Mouse (Mus musculus) MEL (cell line): ENCODE data around the gene Nell1. TPM values are rescaled to one million over a fixed set of nuclear protein-coding genes. Genes with fewer than 3 reads are reported as not detected.

Experiments
- DNase-seq: peaks from one replicate; pipeline ENCODE4 v3.0.0; 2011; ENCODE audit warnings: low read depth, low spot score
- H3K27ac ChIP-seq: 2 replicates; pipeline ENCODE4 v1.5.1; 2012; ENCODE audit warnings: low read depth, mild to moderate bottlenecking, control low read depth, low read length, moderate library complexity; ENCODE audit not compliant: control insufficient read depth
- H3K27me3 ChIP-seq, 2 experiments: fragments of 150-350 bp in 1 of 2; sonication (generic) in 1 of 2; 2 replicates each; pipeline ENCODE4 v1.6.1; 2012; ENCODE audit warnings: low read length in 2 of 2, mild to moderate bottlenecking in 2 of 2, improper control_type of control experiment in 1 of 2, moderate library complexity in 1 of 2; ENCODE audit not compliant: insufficient read depth in 2 of 2, control insufficient read depth in 1 of 2
- H3K36me3 ChIP-seq, 2 experiments: 2 replicates each; pipeline ENCODE4 v1.6.1; 2012 to 2014; ENCODE audit warnings: low read length in 2 of 2, improper control_type of control experiment in 1 of 2, inconsistent platforms in 1 of 2, mild to moderate bottlenecking in 1 of 2; ENCODE audit not compliant: insufficient read depth in 2 of 2, control insufficient read depth in 1 of 2
- H3K4me1 ChIP-seq, 2 experiments: fragments of 150-350 bp in 1 of 2; sonication (generic) in 1 of 2; 2 replicates each; pipeline ENCODE4 v1.6.1; 2012; ENCODE audit warnings: low read length in 2 of 2, improper control_type of control experiment in 1 of 2, mild to moderate bottlenecking in 1 of 2; ENCODE audit not compliant: insufficient read depth in 2 of 2, control insufficient read depth in 1 of 2
- H3K4me3 ChIP-seq, 2 experiments: fragments of 150-350 bp in 1 of 2; sonication (generic) in 1 of 2; 2 replicates each; pipeline ENCODE4 v1.5.1; 2012; ENCODE audit warnings: low read depth in 2 of 2, low read length in 2 of 2, mild to moderate bottlenecking in 2 of 2, moderate library complexity in 2 of 2, control low read depth in 1 of 2, improper control_type of control experiment in 1 of 2; ENCODE audit not compliant: control insufficient read depth in 1 of 2, insufficient read depth in 1 of 2
- H3K79me2 ChIP-seq: 2 replicates; pipeline ENCODE4 v1.6.1; 2012; ENCODE audit warnings: mild to moderate bottlenecking, low read length, moderate library complexity; ENCODE audit not compliant: control insufficient read depth, poor library complexity, insufficient read depth
- H3K9ac ChIP-seq: 2 replicates; pipeline ENCODE4 v1.6.1; 2012; ENCODE audit warnings: low read depth, mild to moderate bottlenecking, control low read depth, low read length, moderate library complexity; ENCODE audit not compliant: control insufficient read depth, poor library complexity, severe bottlenecking
- H3K9me3 ChIP-seq: fragments of 150-350 bp; sonication (generic); replicated peaks from 2 replicates; pipeline ENCODE4 v1.6.1; 2012; ENCODE audit warnings: mild to moderate bottlenecking, low read length, improper control_type of control experiment, moderate library complexity; ENCODE audit not compliant: insufficient read depth
- CHD1 ChIP-seq: IDR thresholded peaks from 2 replicates; pipeline ENCODE4 v1.6.1; 2012; ENCODE audit warnings: low read depth, mild to moderate bottlenecking, inconsistent platforms, low read length, improper control_type of control experiment
- CHD2 ChIP-seq: IDR thresholded peaks from 2 replicates; pipeline ENCODE4 v1.6.1; 2011; ENCODE audit warnings: low read length, improper control_type of control experiment
- CTCF ChIP-seq, 3 experiments: IDR thresholded peaks in 2 of 3; conservative IDR thresholded peaks in 1 of 3; 2 replicates each; pipeline ENCODE4 v1.5.1; 2011 to 2012; ENCODE audit warnings: low read length in 3 of 3, low read depth in 2 of 3, mild to moderate bottlenecking in 2 of 3, improper control_type of control experiment in 1 of 3, inconsistent platforms in 1 of 3, mixed read lengths in 1 of 3, moderate library complexity in 1 of 3; ENCODE audit not compliant: control insufficient read depth in 1 of 3, insufficient read depth in 1 of 3, poor library complexity in 1 of 3, severe bottlenecking in 1 of 3
- ELF1 ChIP-seq: IDR thresholded peaks from 2 replicates; pipeline ENCODE4 v1.6.1; 2014; ENCODE audit warnings: low read depth, mild to moderate bottlenecking, inconsistent platforms, low read length, improper control_type of control experiment, moderate library complexity
- EP300 ChIP-seq, 2 experiments: IDR thresholded peaks; 2 replicates each; pipeline ENCODE4 v1.6.1; 2011; ENCODE audit warnings: improper control_type of control experiment in 2 of 2, low read length in 2 of 2, low read depth in 1 of 2, mild to moderate bottlenecking in 1 of 2
- GATA1 ChIP-seq: IDR thresholded peaks from 2 replicates; pipeline ENCODE4 v1.6.1; 2011; ENCODE audit warnings: low read depth, low read length, improper control_type of control experiment
- KAT2A ChIP-seq: conservative IDR thresholded peaks from 2 replicates; pipeline ENCODE4 v1.6.1; 2012; ENCODE audit warnings: low read depth, low read length, improper control_type of control experiment, inconsistent platforms
- MAFK ChIP-seq: IDR thresholded peaks from 2 replicates; pipeline ENCODE4 v1.6.1; 2011; ENCODE audit warnings: low read depth, mild to moderate bottlenecking, low read length, improper control_type of control experiment, borderline replicate concordance
- MAZ ChIP-seq: IDR thresholded peaks from 2 replicates; pipeline ENCODE4 v1.6.1; 2012; ENCODE audit warnings: low read depth, mild to moderate bottlenecking, inconsistent platforms, low read length, improper control_type of control experiment
- MYB ChIP-seq: IDR thresholded peaks from 2 replicates; pipeline ENCODE4 v1.6.1; 2011; ENCODE audit warnings: mild to moderate bottlenecking, low read depth, low read length, improper control_type of control experiment
- NELFE ChIP-seq: IDR thresholded peaks from 2 replicates; pipeline ENCODE4 v1.6.1; 2011; ENCODE audit warnings: low read depth, low read length, improper control_type of control experiment
- POLR2AphosphoS5 ChIP-seq: IDR thresholded peaks from 2 replicates; pipeline ENCODE4 v1.6.1; 2012; ENCODE audit warnings: low read depth, borderline replicate concordance, mild to moderate bottlenecking, inconsistent platforms, low read length, moderate library complexity, mixed read lengths
- RCOR1 ChIP-seq: IDR thresholded peaks from 2 replicates; pipeline ENCODE4 v1.6.1; 2012; ENCODE audit warnings: low read depth, mild to moderate bottlenecking, inconsistent platforms, low read length, improper control_type of control experiment
- TBP ChIP-seq: IDR thresholded peaks from 2 replicates; pipeline ENCODE4 v1.8.0; 2011; ENCODE audit warnings: low read depth, low read length, improper control_type of control experiment
- UBTF ChIP-seq: IDR thresholded peaks from 2 replicates; pipeline ENCODE4 v1.6.1; 2012; ENCODE audit warnings: low read depth, mild to moderate bottlenecking, inconsistent platforms, low read length, improper control_type of control experiment, moderate library complexity, borderline replicate concordance; ENCODE audit not compliant: insufficient read depth
- USF1 ChIP-seq: IDR thresholded peaks from 2 replicates; pipeline ENCODE4 v1.6.1; 2014; ENCODE audit warnings: low read depth, mild to moderate bottlenecking, inconsistent platforms, low read length, improper control_type of control experiment, moderate library complexity
- ZC3H11A ChIP-seq: IDR thresholded peaks from 2 replicates; pipeline ENCODE4 v1.6.1; 2012; ENCODE audit warnings: low read depth, mild to moderate bottlenecking, inconsistent platforms, low read length, improper control_type of control experiment
- ZKSCAN1 ChIP-seq: IDR thresholded peaks from 2 replicates; pipeline ENCODE4 v1.6.1; 2012; ENCODE audit warnings: low read depth, mild to moderate bottlenecking, inconsistent platforms, low read length, improper control_type of control experiment, moderate library complexity
- polyA plus RNA-seq, 2 experiments: library from polyadenylated mRNA; stranded (reverse) in 1 of 2; unstranded in 1 of 2; fragments of >175 nt in 1 of 2; fragments of >200 nt in 1 of 2; gene quantifications; 2 replicates each; pipeline versions ENCODE4 v1.2.1 to v1.2.4; 2012; ENCODE audit warnings: low replicate concordance in 2 of 2, low read depth in 1 of 2; ENCODE audit not compliant: insufficient read length in 2 of 2, insufficient read depth in 1 of 2, missing spikeins in 1 of 2
- total RNA-seq: library from RNA; depleted of rRNA; stranded (reverse); fragments of 300-350 nt; gene quantifications from 2 replicates; pipeline ENCODE4 v1.2.3, GENCODE M21; 2012

The Nell1 gene
- total and polyA plus RNA-seq, 3 experiments = not detected

- Histone ChIP-seq H3K4me1 (no peaks in the 10 kb centered on the region), H3K27me3 (no peaks in the 10 kb centered on the region), H3K27ac (no peak overlapping the region), H3K36me3 (no peaks in the 10 kb centered on the region), H3K9ac (no peak overlapping the region)
- DNase-seq = no peak
- TF ChIP-seq KAT2A (no peak), CTCF (IDR thresholded peaks at IDR 0.05 in 2 of 3, conservative IDR thresholded peaks at IDR 0.05 in 1 of 3; ENCODE audit: control insufficient read depth in 1 of 3, insufficient read depth in 1 of 3, low read depth in 2 of 3, low read length in 3 of 3, poor library complexity in 1 of 3, severe bottlenecking in 1 of 3) (no peak), USF1 (no peak), ELF1 (no peak), MAFK (no peak), GATA1 (no peak), EP300 (IDR thresholded peaks at IDR 0.05; ENCODE audit: low read depth in 1 of 2, low read length in 2 of 2) (no peak), CHD2 (no peak), ZKSCAN1 (no peak), MAZ (no peak), TBP (no peak), ZC3H11A (no peak), CHD1 (no peak)
- TF ChIP-seq, all 39 proteins: peak for 0
- H3K79me2 ChIP-seq = no peaks in the 10 kb centered on the region
- no peaks in the 10 kb centered on the region for H3K9me3 ChIP-seq
- H3K4me3 ChIP-seq = no peak overlapping the region
These were observed 895.5 kb downstream of the Nell1 start for GRCm38 (mm10) chr7:50870181-50870580.

- Histone ChIP-seq H3K9me3 (no peaks in the 10 kb centered on the region), H3K4me1 (no peaks in the 10 kb centered on the region), H3K9ac (no peak overlapping the region), H3K79me2 (no peaks in the 10 kb centered on the region), H3K36me3 (no peaks in the 10 kb centered on the region), H3K4me3 (no peak overlapping the region), H3K27me3 (no peaks in the 10 kb centered on the region), H3K27ac (no peak overlapping the region)
- no peak for TF ChIP-seq RCOR1
- no peak for DNase-seq
These were observed 913.0 kb downstream of the Nell1 start for GRCm38 (mm10) chr7:50887625-50888024.

- TF ChIP-seq USF1 = no peak
- no peak for TF ChIP-seq MYB
- no peak for TF ChIP-seq GATA1
- TF ChIP-seq UBTF = no peak
- no peak for TF ChIP-seq ZC3H11A
- no peak for TF ChIP-seq EP300 (IDR thresholded peaks at IDR 0.05; ENCODE audit: low read depth in 1 of 2, low read length in 2 of 2)
- no peak for TF ChIP-seq POLR2AphosphoS5
- TF ChIP-seq NELFE = no peak
- TF ChIP-seq, all 39 proteins: peak for 0
- no peaks in the 10 kb centered on the region for H3K9me3 ChIP-seq
- DNase-seq = no peak
- H3K9ac ChIP-seq = no peak overlapping the region
- no peaks in the 10 kb centered on the region for H3K27me3 ChIP-seq
- no peaks in the 10 kb centered on the region for H3K79me2 ChIP-seq
- H3K36me3 ChIP-seq = no peaks in the 10 kb centered on the region
- H3K4me3 ChIP-seq = no peak overlapping the region
- no peaks in the 10 kb centered on the region for H3K4me1 ChIP-seq
- no peak overlapping the region for H3K27ac ChIP-seq
These were observed 925.0 kb downstream of the Nell1 start for GRCm38 (mm10) chr7:50899541-50900088.
